Mouse (Mus musculus): ENCODE measurements around the gene Sh3bgrl3.

GRCm38 (mm10) chr4:134107730-134108129 is 20.9 kb downstream of the Sh3bgrl3 start:
- TF ChIP-seq CTCF (IDR thresholded peaks at IDR 0.05; ENCODE audit: extremely low read depth, insufficient read depth, low read length), result no peak
- TF ChIP-seq POLR2A (IDR thresholded peaks at IDR 0.05; ENCODE audit: extremely low read depth, insufficient read depth, low read length), result no peak

Measured in cortical plate, adult 2 months (tissue).